Comparison of ENCODE assay signal across 14 mouse cellular contexts in the genomic region with DNA sequence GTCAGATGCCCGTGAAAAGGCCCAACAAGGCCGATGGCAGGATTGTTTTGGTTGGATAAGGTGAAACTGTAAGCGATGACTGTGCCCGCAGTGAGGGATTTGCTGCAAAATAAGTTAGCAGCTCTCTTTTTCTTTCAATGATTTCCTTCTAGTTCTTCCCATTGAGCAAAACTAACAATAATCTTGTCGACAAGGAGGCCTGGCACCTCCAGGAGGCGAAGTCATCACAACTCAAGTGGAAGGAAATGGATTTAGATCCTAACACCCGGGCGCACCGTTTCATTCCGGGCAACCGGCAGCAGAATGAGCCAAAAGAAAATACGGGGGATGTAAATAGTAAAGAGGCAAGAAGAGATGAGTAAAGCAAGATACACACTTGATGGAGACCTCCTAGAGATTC.
"Had no signal": no experiment of that assay in that cellular context is flagged by ENCODE, and none has a peak within 500 bp of the region (broad histone marks: within the 10 kb centered on the region; RNA-seq: fewer than 3 reads in every experiment).

No protein-coding gene starts in this region.

- H3K4me3 ChIP-seq: left cerebral cortex, adult 2 months; limb, embryonic 12.5 days; liver, embryonic 13.5 days; lung, embryonic 15.5 days; megakaryocyte, embryonic 14.5 days had no signal

- H3K9me3 ChIP-seq: limb, embryonic 12.5 days; liver, embryonic 13.5 days; lung, embryonic 15.5 days had no signal

- DNase-seq: kidney, postnatal 14 days; liver; liver, embryonic 13.5 days; liver, postnatal 0 days; lung, postnatal 14 days; right cerebral cortex, postnatal 14 days; thymus, postnatal 4 days had no signal

- H3K27me3 ChIP-seq: limb, embryonic 12.5 days; liver, embryonic 13.5 days; lung, embryonic 15.5 days; megakaryocyte, embryonic 14.5 days had no signal

- H3K4me2 ChIP-seq: limb, embryonic 12.5 days; liver, embryonic 13.5 days; lung, embryonic 15.5 days; midbrain, embryonic 11.5 days had no signal

- H3K27ac ChIP-seq: left cerebral cortex, adult 2 months; limb, embryonic 12.5 days; liver, embryonic 13.5 days; lung, embryonic 15.5 days; macrophage had no signal

- ATAC-seq: liver, postnatal 0 days; midbrain, embryonic 16.5 days had no signal

- H3K4me1 ChIP-seq: liver, embryonic 13.5 days; megakaryocyte, embryonic 14.5 days had no signal

- H3K9ac ChIP-seq: limb, embryonic 12.5 days; liver, embryonic 13.5 days; liver, postnatal 0 days; lung, embryonic 15.5 days had no signal

- H3K36me3 ChIP-seq: limb, embryonic 12.5 days; liver, embryonic 13.5 days; lung, embryonic 15.5 days had no signal
